Mouse (Mus musculus): ENCODE data around the gene Rapgef3. TPM values are rescaled to one million over a fixed set of nuclear protein-coding genes. Genes with fewer than 3 reads are reported as not detected.

Gene Rapgef3
- polyA plus RNA-seq, 1 experiment: 16.3 TPM

- 75% methylated on average over 8 of the region's 8 CpGs for WGBS
Measured at GRCm38 (mm10) chr15:97778311-97779098, 10.7 kb upstream of the Rapgef3 start, which contains the start of gene Slc48a1. TSS of gene Slc48a1 (plus strand) at chr15:97778520.

GRCm38 (mm10) chr15:97776919-97777318 lies 9.1 kb upstream of the Rapgef3 start:
- WGBS: 75% methylated on average over 6 of the region's 6 CpGs
- DNase-seq (ENCODE audit: low read depth, low spot score): no peak

More at GRCm38 (mm10) chr15:97778311-97779098, 10.7 kb upstream of the Rapgef3 start, which contains the start of gene Slc48a1:
- DNase-seq (ENCODE audit: low read depth, low spot score): no peak

GRCm38 (mm10) chr15:97776514-97776913 lies 8.7 kb upstream of the Rapgef3 start:
- WGBS: 9% methylated on average over 8 of the region's 8 CpGs
- no peak for DNase-seq (ENCODE audit: low read depth, low spot score)

GRCm38 (mm10) chr15:97773961-97774370 lies 6.2 kb upstream of the Rapgef3 start:
- no peak for DNase-seq (ENCODE audit: low read depth, low spot score)
- 76% methylated on average over 5 of the region's 5 CpGs for WGBS

GRCm38 (mm10) chr15:97773108-97773507 lies 5.3 kb upstream of the Rapgef3 start:
- 21% methylated on average over 5 of the region's 5 CpGs for WGBS
- no peak for DNase-seq (ENCODE audit: low read depth, low spot score)

GRCm38 (mm10) chr15:97770280-97770679 lies 2.5 kb upstream of the Rapgef3 start:
- WGBS: 79% methylated on average over 8 of the region's 8 CpGs

GRCm38 (mm10) chr15:97768192-97768591 lies 420 bp upstream of the Rapgef3 start:
- 3% methylated on average over 18 of the region's 18 CpGs for WGBS

More at GRCm38 (mm10) chr15:97770280-97770679, 2.5 kb upstream of the Rapgef3 start:
- DNase-seq (ENCODE audit: low read depth, low spot score): no peak

GRCm38 (mm10) chr15:97766594-97767279 lies 1.0 kb downstream of the Rapgef3 start:
- DNase-seq (ENCODE audit: low read depth, low spot score): no peak
- 20% methylated on average over 23 of the region's 23 CpGs for WGBS

More at GRCm38 (mm10) chr15:97768192-97768591, 420 bp upstream of the Rapgef3 start:
- no peak for DNase-seq (ENCODE audit: low read depth, low spot score)

GRCm38 (mm10) chr15:97766194-97766593 lies 1.6 kb downstream of the Rapgef3 start:
- WGBS: 32% methylated on average over 8 of the region's 8 CpGs
- DNase-seq (ENCODE audit: low read depth, low spot score): no peak

GRCm38 (mm10) chr15:97765090-97765794 lies 2.5 kb downstream of the Rapgef3 start:
- no peak for DNase-seq (ENCODE audit: low read depth, low spot score)
- WGBS: 42% methylated on average over 13 of the region's 13 CpGs

GRCm38 (mm10) chr15:97764532-97764931 lies 3.2 kb downstream of the Rapgef3 start:
- no peak for DNase-seq (ENCODE audit: low read depth, low spot score)
- WGBS: 32% methylated on average over 2 of the region's 2 CpGs

GRCm38 (mm10) chr15:97763256-97764049 lies 4.3 kb downstream of the Rapgef3 start:
- DNase-seq (ENCODE audit: low read depth, low spot score): no peak
- WGBS: 53% methylated on average over 9 of the region's 9 CpGs

GRCm38 (mm10) chr15:97762733-97763132 lies 5.0 kb downstream of the Rapgef3 start:
- DNase-seq (ENCODE audit: low read depth, low spot score): no peak
- WGBS: 72% methylated on average over 9 of the region's 9 CpGs

- no peak for DNase-seq (ENCODE audit: low read depth, low spot score)
- 58% methylated on average over 13 of the region's 13 CpGs for WGBS
Measured at GRCm38 (mm10) chr15:97761438-97761837, 6.3 kb downstream of the Rapgef3 start.

- no peak for DNase-seq (ENCODE audit: low read depth, low spot score)
- WGBS: 78% methylated on average over 5 of the region's 5 CpGs
Measured at GRCm38 (mm10) chr15:97760952-97761351, 6.8 kb downstream of the Rapgef3 start.

GRCm38 (mm10) chr15:97760006-97760405 lies 7.8 kb downstream of the Rapgef3 start:
- no peak for DNase-seq (ENCODE audit: low read depth, low spot score)
- 75% methylated on average over 9 of the region's 9 CpGs for WGBS

GRCm38 (mm10) chr15:97755361-97755760 lies 12.4 kb downstream of the Rapgef3 start:
- 66% methylated on average over 8 of the region's 8 CpGs for WGBS
- DNase-seq (ENCODE audit: low read depth, low spot score): no peak

- DNase-seq (ENCODE audit: low read depth, low spot score): no peak
- WGBS: 39% methylated on average over 6 of the region's 6 CpGs
Measured at GRCm38 (mm10) chr15:97754476-97754875, 13.3 kb downstream of the Rapgef3 start.

- no peak for DNase-seq (ENCODE audit: low read depth, low spot score)
- WGBS: 83% methylated on average over 5 of the region's 5 CpGs
Measured at GRCm38 (mm10) chr15:97752491-97752890, 15.3 kb downstream of the Rapgef3 start.

Data from large intestine, adult 2 months (tissue).